Comparison of ENCODE assay signal across 10 mouse cellular contexts in genomic region chr6:91706072-91706776, GRCm38 (mm10). TPM values are rescaled to one million over a fixed set of nuclear protein-coding genes. Genes with fewer than 3 reads are reported as not detected.
DNase-seq lines count a peak whose midpoint lies in the region; ATAC-seq and TF ChIP-seq lines count a peak whose summit lies in the region.
"Had no signal": no experiment of that assay in that cellular context is flagged by ENCODE, and none has a peak within 500 bp of the region (broad histone marks: within the 10 kb centered on the region; RNA-seq: fewer than 3 reads in every experiment).

No protein-coding gene starts in this region.

- TF ChIP-seq POLR2A in bone marrow, adult 2 months (IDR thresholded peaks at IDR 0.05; ENCODE audit: borderline replicate concordance, control insufficient read depth, low read depth, low read length), result no peak
- TF ChIP-seq POLR2A in limb, embryonic 14.5 days (IDR thresholded peaks at IDR 0.05; ENCODE audit: borderline replicate concordance, extremely low read depth, insufficient read depth, insufficient read length), result no peak
- no peak for TF ChIP-seq POLR2A in spleen, adult 2 months (IDR thresholded peaks at IDR 0.05; ENCODE audit: low read depth, low read length)

- H3K27ac ChIP-seq in layer of hippocampus, adult 2 months, result peak overlapping the region; percentile 39; the same call in 1 of the 2 replicates
- peak overlapping the region; percentile 86 for H3K27ac ChIP-seq in bone marrow, adult 2 months (ENCODE audit: control insufficient read depth, insufficient read depth, low read depth, low read length, poor library complexity)
- no peak overlapping the region for H3K27ac ChIP-seq in limb, embryonic 14.5 days (replicated peaks; ENCODE audit: low read depth, low read length)
- H3K27ac ChIP-seq in spleen, adult 2 months (ENCODE audit: insufficient read depth, low read length), result peak overlapping the region; percentile 78

- H3K4me3 ChIP-seq in layer of hippocampus, adult 2 months, result no peak overlapping the region
- no peak overlapping the region for H3K4me3 ChIP-seq in bone marrow, adult 2 months (replicated peaks; ENCODE audit: control insufficient read depth, low read depth, low read length)
- no peak overlapping the region for H3K4me3 ChIP-seq in limb, embryonic 14.5 days (replicated peaks; ENCODE audit: low read length)
- H3K4me3 ChIP-seq in spleen, adult 2 months (ENCODE audit: extremely low read depth, insufficient read depth, insufficient read length), result no peak overlapping the region; the same call in 1 of the 2 replicates

- H3K27me3 ChIP-seq in limb, embryonic 14.5 days (ENCODE audit: control insufficient read depth, insufficient read depth, low read length), result no peaks in the 10 kb centered on the region
- H3K27me3 ChIP-seq in spleen, adult 2 months (ENCODE audit: control insufficient read depth, insufficient read depth, low read length), result no peaks in the 10 kb centered on the region

- H3K9me3 ChIP-seq in limb, embryonic 14.5 days (ENCODE audit: control insufficient read depth, low read length), result no peaks in the 10 kb centered on the region

- ATAC-seq in limb, embryonic 14.5 days (ENCODE audit: low FRiP score, low read depth), result peak; percentile 14; the same call in 1 of the 2 replicates
- ATAC-seq: forebrain, postnatal 0 days had no signal

- no peak for TF ChIP-seq CTCF in layer of hippocampus, adult 2 months (conservative IDR thresholded peaks at IDR 0.05)
- TF ChIP-seq CTCF in bone marrow, adult 2 months (IDR thresholded peaks at IDR 0.05; ENCODE audit: control insufficient read depth, insufficient read depth, low read length), result no peak
- no peak for TF ChIP-seq CTCF in spleen, adult 2 months (IDR thresholded peaks at IDR 0.05; ENCODE audit: extremely low read depth, insufficient read depth, insufficient read length, insufficient replicate concordance)

- peaks cover 26% of the 10 kb centered on the region for H3K36me3 ChIP-seq in limb, embryonic 14.5 days (ENCODE audit: control insufficient read depth, insufficient read depth, low read length)
- peaks cover 6% of the 10 kb centered on the region for H3K36me3 ChIP-seq in spleen, adult 2 months (ENCODE audit: control insufficient read depth, insufficient read depth, low read length)

- no peak overlapping the region for H3K4me2 ChIP-seq in limb, embryonic 14.5 days (replicated peaks; ENCODE audit: low read depth, low read length, severe bottlenecking)

- no peak for DNase-seq in layer of hippocampus, adult 2 months (ENCODE audit: low spot score in 2 of 2)
- no peak for DNase-seq in layer of hippocampus, adult 9-11 months
- no peak for DNase-seq in limb, embryonic 14.5 days (ENCODE audit: low spot score)
- peak; percentile 60 to 74 for DNase-seq in spleen, adult 2 months (ENCODE audit: low read depth in 1 of 2, low spot score in 2 of 2)
- no peak for DNase-seq in embryo, embryonic 9.5 days (ENCODE audit: extremely low spot score)
- DNase-seq in layer of hippocampus, postnatal 10 days (ENCODE audit: low spot score in 2 of 2), result no peak
- DNase-seq in gastrocnemius, postnatal 25 days, result no peak
- DNase-seq: cerebellum, adult 11 months; forebrain, postnatal 0 days had no signal

- WGBS in bone marrow, adult 2 months, result 33% methylated on average over 13 of the region's 13 CpGs
- 61% methylated on average over 13 of the region's 13 CpGs for WGBS in limb, embryonic 14.5 days
- 30% methylated on average over 13 of the region's 13 CpGs for WGBS in spleen, adult 2 months

- H3K4me1 ChIP-seq in bone marrow, adult 2 months (ENCODE audit: control insufficient read depth, insufficient read depth, low read length), result peaks cover 3% of the 10 kb centered on the region
- no peaks in the 10 kb centered on the region for H3K4me1 ChIP-seq in limb, embryonic 14.5 days (ENCODE audit: control insufficient read depth, insufficient read depth, low read length)
- peaks cover 8% of the 10 kb centered on the region; the same call in 1 of the 2 replicates for H3K4me1 ChIP-seq in spleen, adult 2 months (ENCODE audit: control insufficient read depth, insufficient read depth, insufficient read length)

- H3K9ac ChIP-seq in limb, embryonic 14.5 days (ENCODE audit: low read depth, low read length, severe bottlenecking), result no peak overlapping the region
- H3K9ac ChIP-seq: forebrain, postnatal 0 days had no signal

RNA-seq across cellular contexts. Expression of gene Slc6a6, which starts 22.4 kb away (rescaled TPM):
- 100 to 1,000 TPM; 136 to 138 TPM for total RNA-seq in layer of hippocampus, adult 2 months (2021)
- 18.5 and 36.3 TPM in 2 replicates for polyA plus RNA-seq in bone marrow, adult 2 months (2011; ENCODE audit: insufficient read depth, insufficient read length, low replicate concordance, missing spikeins)
- 43.3 and 54.4 TPM in 2 replicates for polyA plus RNA-seq in limb, embryonic 14.5 days (2012; rRNA removed)
- 41.2 and 44.2 TPM in 2 replicates for polyA plus RNA-seq in limb, embryonic 14.5 days (2014; fragmentation: Nextera tagmentation; extraction: Ambion mirVana)
- polyA plus RNA-seq in spleen, adult 2 months (2012; rRNA removed), result 76.1 and 93.6 TPM in 2 replicates
- total RNA-seq in layer of hippocampus, postnatal 10 days (2021), result 100 to 1,000 TPM; 177 to 193 TPM
- total RNA-seq in gastrocnemius, postnatal 25 days (2021), result 10 to 100 TPM; 52.1 to 57.8 TPM

Comparison
In these comparisons a context has a peak if more than half of its experiments do, and no peak if none do; other contexts are left out.
1. DNase-seq: peak in spleen, adult 2 months (2 of 2); none in layer of hippocampus, adult 2 months (0 of 2), layer of hippocampus, adult 9-11 months (single experiment), limb, embryonic 14.5 days (single experiment), embryo, embryonic 9.5 days (single experiment), layer of hippocampus, postnatal 10 days (0 of 2) and gastrocnemius, postnatal 25 days (single experiment).